Mouse (Mus musculus) megakaryocyte-erythroid progenitor cell, adult 5 weeks (primary cell): ENCODE measurements around the gene Tbl3. TPM values are rescaled to one million over a fixed set of nuclear protein-coding genes. Genes with fewer than 3 reads are reported as not detected.

Source experiments
- polyA plus RNA-seq: library from polyadenylated mRNA; stranded (reverse); fragments of >175 nt; gene quantifications from 2 replicates; pipeline ENCODE4 v1.2.3, GENCODE M21; 2012

The Tbl3 gene
- 27.5 and 29.5 TPM in 2 replicates for polyA plus RNA-seq

GRCm38 (mm10) chr17:24706982-24707800 is at the start of gene Tbl3:
Gene Tbl3 (minus strand): TSS chr17:24707660.

DNA sequence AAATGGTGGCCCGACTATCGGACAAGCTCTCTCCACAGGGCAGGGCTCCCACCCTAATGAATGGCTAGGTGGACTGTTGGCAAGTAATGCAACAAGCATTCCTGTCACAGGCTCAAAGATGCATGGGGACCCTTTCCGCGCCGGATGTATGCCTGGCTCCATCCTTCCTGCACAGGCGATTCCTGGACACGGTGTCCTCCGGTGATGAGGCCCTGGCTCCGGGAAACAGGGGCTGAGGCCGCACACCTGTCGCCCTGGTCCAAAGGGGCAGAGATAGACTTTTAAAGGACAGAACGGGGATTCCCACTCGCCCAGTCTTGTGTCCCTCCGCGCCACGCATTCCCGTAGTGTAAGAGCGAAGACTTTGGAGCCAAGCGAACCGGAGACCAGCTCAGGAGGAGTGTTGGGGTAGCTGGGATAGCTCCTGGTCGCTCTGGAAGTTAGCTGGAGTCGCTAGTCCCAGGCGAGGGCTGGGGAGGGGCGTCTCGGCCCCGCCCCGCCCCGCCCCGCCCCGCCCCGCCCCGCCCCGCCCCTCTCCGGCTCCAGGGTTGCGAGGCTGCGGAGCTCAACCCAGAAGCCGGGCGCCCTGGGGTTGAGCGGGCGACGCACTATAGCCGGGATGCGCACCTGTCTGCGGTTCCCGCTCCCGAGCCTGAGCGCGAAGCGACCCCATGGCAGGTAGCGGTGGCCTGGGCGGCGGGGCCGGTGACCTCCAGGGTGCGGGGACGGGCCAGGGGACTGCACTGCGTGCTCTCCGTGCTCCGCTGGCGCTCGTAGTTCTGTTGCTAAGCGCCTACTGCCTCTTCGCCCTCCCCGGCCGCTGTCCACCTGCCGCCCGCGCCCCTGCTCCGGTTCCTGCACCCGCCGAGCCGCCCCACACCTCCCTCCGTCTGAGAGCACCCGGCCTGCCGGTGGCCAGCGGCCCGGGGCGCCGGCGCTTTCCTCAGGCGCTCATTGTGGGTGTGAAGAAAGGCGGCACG is 45.2 kb upstream of the Tbl3 start, which contains the start of gene Hs3st6:
Gene Hs3st6 (plus strand): TSS at position 574 of the 980 bp plus-strand sequence.

GRCm38 (mm10) chr17:24736330-24737051 is 29.0 kb upstream of the Tbl3 start, which contains the start of gene Msrb1:
Gene Msrb1 (plus strand): TSS chr17:24736642.

GRCm38 (mm10) chr17:24727618-24728017 is 20.2 kb upstream of the Tbl3 start, which contains the start of gene Rpl3l:
Gene Rpl3l (plus strand): TSS chr17:24727820.

GRCm38 (mm10) chr17:24724184-24724583 is 16.7 kb upstream of the Tbl3 start, which contains the start of gene Ndufb10:
Gene Ndufb10 (minus strand): TSS chr17:24724478.

GRCm38 (mm10) chr17:24717943-24718342 is 10.5 kb upstream of the Tbl3 start, which contains the start of the genes Rnf151 and Rps2:
Gene Rnf151 (minus strand): TSS chr17:24718063.
Gene Rps2 (plus strand): TSS chr17:24718116.

DNA sequence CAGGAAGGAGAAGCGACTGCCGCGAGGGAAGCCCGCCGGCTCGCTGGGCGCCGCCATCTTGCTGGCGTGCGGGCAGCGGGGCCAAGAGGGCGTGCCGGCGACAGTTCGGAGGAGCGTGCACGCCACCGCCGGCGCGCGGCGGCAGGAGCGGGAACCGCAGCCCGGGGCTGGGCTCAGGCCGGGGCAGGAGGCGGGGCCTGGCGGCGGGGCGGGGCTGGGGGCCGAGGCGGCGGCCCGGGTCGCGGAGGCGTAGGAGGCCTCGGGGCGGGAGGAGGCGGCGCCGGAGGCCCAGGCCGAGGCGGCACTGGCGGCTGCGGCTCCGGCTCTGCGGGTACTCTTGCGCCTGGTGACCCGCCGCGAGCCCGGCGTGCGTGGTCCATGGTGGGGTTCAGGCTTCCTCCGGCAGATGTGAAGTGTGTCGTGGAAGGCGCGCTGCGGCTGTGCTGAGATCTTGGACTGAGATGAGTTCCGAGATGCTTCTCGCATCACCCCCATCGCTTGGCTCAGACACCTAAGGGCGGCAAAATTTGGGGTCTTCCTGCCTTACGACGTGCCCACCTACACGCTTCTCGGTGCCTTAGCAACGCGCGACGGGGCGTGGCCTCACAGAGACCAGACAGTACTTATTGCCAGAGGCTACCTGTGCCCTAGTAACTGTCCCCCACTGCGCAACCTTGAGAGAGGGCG is 11.3 kb downstream of the Tbl3 start, which contains the start of the genes Gfer and Noxo1:
Gene Gfer (minus strand): TSS at position 146 of the 687 bp plus-strand sequence.
Gene Noxo1 (plus strand): TSS at position 224 of the 687 bp plus-strand sequence.

GRCm38 (mm10) chr17:24689251-24690081 is 18.0 kb downstream of the Tbl3 start, which contains the start of gene Syngr3:
Gene Syngr3 (minus strand): TSS chr17:24689955.

GRCm38 (mm10) chr17:24669545-24670245 is 37.8 kb downstream of the Tbl3 start, which contains the start of gene Zfp598:
Gene Zfp598 (plus strand): TSS chr17:24669687.

GRCm38 (mm10) chr17:24658017-24658758 is 49.3 kb downstream of the Tbl3 start, which contains the start of gene Npw:
Gene Npw (minus strand): TSS chr17:24658457.

DNA sequence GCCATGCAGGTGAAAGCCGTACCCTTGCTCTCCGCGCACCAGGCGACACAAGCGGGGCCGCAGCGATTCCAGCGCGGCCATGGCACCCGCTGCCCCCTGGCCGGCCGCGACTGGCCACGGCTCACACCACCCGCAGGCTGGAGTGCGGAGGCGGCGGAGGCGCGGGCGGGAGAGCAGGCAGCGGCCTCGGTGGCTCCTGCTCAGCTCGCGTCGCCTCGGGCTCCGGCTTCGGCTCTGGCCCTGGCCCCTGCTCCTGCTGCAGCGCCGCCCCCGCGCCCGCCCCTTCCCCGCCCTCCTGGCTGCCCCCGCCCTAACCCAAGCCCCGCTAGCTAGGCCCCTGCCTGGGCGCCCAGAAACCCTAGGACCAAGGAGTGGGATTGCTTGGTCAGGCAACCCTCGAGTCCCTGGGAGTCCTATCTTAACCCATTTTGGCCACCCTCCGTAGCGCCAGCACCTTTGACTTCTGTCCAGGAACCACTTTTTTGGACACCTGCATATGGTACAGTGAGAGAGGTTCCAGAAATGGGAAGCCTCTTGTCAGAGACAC is 57.3 kb downstream of the Tbl3 start, which contains the start of gene Slc9a3r2:
Gene Slc9a3r2 (minus strand): TSS at position 258 of the 547 bp plus-strand sequence.

Other genes starting within 250 kb of the Tbl3 start
- gene E4f1, start 237.3 kb downstream of the Tbl3 start, polyA plus RNA-seq: 22.1 and 25.5 TPM in 2 replicates
- 40.9 and 49.4 TPM in 2 replicates for gene Pgp, start 237.3 kb downstream of the Tbl3 start, polyA plus RNA-seq
- gene Bricd5, start 233.8 kb downstream of the Tbl3 start, polyA plus RNA-seq: 0.47 TPM in 1 of 2 replicates, not detected in the other
- 11.5 and 13.6 TPM in 2 replicates for gene Mlst8, start 228.6 kb downstream of the Tbl3 start, polyA plus RNA-seq
- gene Caskin1, start 219.1 kb downstream of the Tbl3 start, polyA plus RNA-seq: 0.09 TPM in 2 replicates
- 245 and 258 TPM in 2 replicates for gene Traf7, start 179.7 kb downstream of the Tbl3 start, polyA plus RNA-seq
- gene Rab26, start 173.4 kb downstream of the Tbl3 start, polyA plus RNA-seq: 0.11 and 0.31 TPM in 2 replicates
- 8.2 and 11.0 TPM in 2 replicates for gene Pkd1, start 157.8 kb downstream of the Tbl3 start, polyA plus RNA-seq
- gene Tsc2, start 75.0 kb downstream of the Tbl3 start, polyA plus RNA-seq: 54.9 and 75.1 TPM in 2 replicates
- gene Nthl1, start 75.0 kb downstream of the Tbl3 start, polyA plus RNA-seq: 13.1 and 14.7 TPM in 2 replicates
- gene Slc9a3r2, start 57.3 kb downstream of the Tbl3 start, polyA plus RNA-seq: 6.3 and 8.8 TPM in 2 replicates
- gene Npw, start 49.2 kb downstream of the Tbl3 start, polyA plus RNA-seq: 1.1 and 1.8 TPM in 2 replicates
- 115 and 133 TPM in 2 replicates for gene Zfp598, start 38.0 kb downstream of the Tbl3 start, polyA plus RNA-seq
- gene Syngr3, start 17.7 kb downstream of the Tbl3 start, polyA plus RNA-seq: 0.09 and 0.17 TPM in 2 replicates
- gene Gfer, start 11.5 kb downstream of the Tbl3 start, polyA plus RNA-seq: 83.1 and 98.4 TPM in 2 replicates
- gene Noxo1, start 11.4 kb downstream of the Tbl3 start, polyA plus RNA-seq: 1.4 and 1.9 TPM in 2 replicates
- 0.10 and 0.29 TPM in 2 replicates for gene Rnf151, start 10.4 kb upstream of the Tbl3 start, polyA plus RNA-seq
- 3,004 and 3,175 TPM in 2 replicates for gene Rps2, start 10.5 kb upstream of the Tbl3 start, polyA plus RNA-seq
- gene Ndufb10, start 16.8 kb upstream of the Tbl3 start, polyA plus RNA-seq: 406 and 479 TPM in 2 replicates
- 0.62 and 0.84 TPM in 2 replicates for gene Rpl3l, start 20.2 kb upstream of the Tbl3 start, polyA plus RNA-seq
- 41.5 and 68.8 TPM in 2 replicates for gene Msrb1, start 29.0 kb upstream of the Tbl3 start, polyA plus RNA-seq
- gene Hs3st6, start 45.3 kb upstream of the Tbl3 start, polyA plus RNA-seq: 0.26 and 0.34 TPM in 2 replicates
- gene Meiob, start 96.6 kb upstream of the Tbl3 start, polyA plus RNA-seq: not detected in 2 replicates
- 23.5 and 28.8 TPM in 2 replicates for gene Hagh, start 132.5 kb upstream of the Tbl3 start, polyA plus RNA-seq
- gene Fahd1, start 142.7 kb upstream of the Tbl3 start, polyA plus RNA-seq: 4.0 and 4.1 TPM in 2 replicates
- 0.05 and 0.10 TPM in 2 replicates for gene Igfals, start 158.3 kb upstream of the Tbl3 start, polyA plus RNA-seq
- 90.9 and 102 TPM in 2 replicates for gene Nubp2, start 178.7 kb upstream of the Tbl3 start, polyA plus RNA-seq
- gene Spsb3, start 179.0 kb upstream of the Tbl3 start, polyA plus RNA-seq: 36.2 and 37.4 TPM in 2 replicates
- 16.0 and 16.9 TPM in 2 replicates for gene Eme2, start 187.4 kb upstream of the Tbl3 start, polyA plus RNA-seq
- gene Mrps34, start 187.5 kb upstream of the Tbl3 start, polyA plus RNA-seq: 84.7 and 84.8 TPM in 2 replicates
- gene Nme3, start 188.8 kb upstream of the Tbl3 start, polyA plus RNA-seq: 19.9 and 26.0 TPM in 2 replicates
- gene Mapk8ip3, start 229.3 kb upstream of the Tbl3 start, polyA plus RNA-seq: 47.5 and 84.7 TPM in 2 replicates